Mouse (Mus musculus): ENCODE data around the gene Arsg. TPM values are rescaled to one million over a fixed set of nuclear protein-coding genes. Genes with fewer than 3 reads are reported as not detected.
"Not testable (repeated sequence)": the region's sequence is repeated elsewhere in the genome, so short reads cannot be mapped to it uniquely, and the experiment has no call there.

Gene Arsg
- total and polyA plus RNA-seq, 2 experiments from 2014 or later = 6.0 to 6.6 TPM

DNA sequence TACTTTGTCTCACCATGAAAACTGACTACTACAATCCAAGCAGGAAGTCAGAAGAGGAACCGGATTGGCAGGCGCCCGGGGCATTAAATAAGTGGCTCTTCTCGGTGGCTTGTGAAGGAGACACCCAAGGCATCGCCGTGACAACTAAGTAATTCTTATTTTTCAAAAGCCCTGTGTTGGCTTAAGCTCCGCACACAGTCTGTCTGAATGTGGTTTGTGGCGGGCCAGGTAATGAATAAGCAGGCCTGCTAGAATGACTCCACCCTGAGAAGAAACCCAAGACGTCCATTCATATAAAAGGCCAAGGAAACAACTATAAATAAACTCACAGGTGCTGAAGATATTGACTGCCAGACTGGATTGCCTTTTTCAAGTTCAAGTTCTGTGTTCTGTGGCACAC is 142.1 kb downstream of the Arsg start:
- no peak for TF ChIP-seq CTCF (IDR thresholded peaks at IDR 0.05)
- peaks cover under 1% of the 10 kb centered on the region; the same call in 1 of the 2 replicates for H3K4me1 ChIP-seq (ENCODE audit: insufficient read depth, low read length)
- H3K27ac ChIP-seq (ENCODE audit: low read depth, low read length) = no peak overlapping the region
- H3K9ac ChIP-seq (replicated peaks; ENCODE audit: low read length, poor library complexity, severe bottlenecking) = no peak overlapping the region
- no peak for ATAC-seq (ENCODE audit: low FRiP score)
- no peaks in the 10 kb centered on the region for H3K36me3 ChIP-seq (ENCODE audit: insufficient read depth, low read length)
- DNase-seq (ENCODE audit: low spot score) = no peak
- H3K4me2 ChIP-seq (ENCODE audit: low read depth, low read length, poor library complexity, severe bottlenecking) = no peak overlapping the region
- H3K4me3 ChIP-seq (ENCODE audit: low read depth, low read length) = no peak overlapping the region
- H3K27me3 ChIP-seq (ENCODE audit: insufficient read depth, low read length) = no peaks in the 10 kb centered on the region
- no peaks in the 10 kb centered on the region for H3K9me3 ChIP-seq (ENCODE audit: low read length)
- WGBS = 51% methylated on average over 9 of the region's 9 CpGs

DNA sequence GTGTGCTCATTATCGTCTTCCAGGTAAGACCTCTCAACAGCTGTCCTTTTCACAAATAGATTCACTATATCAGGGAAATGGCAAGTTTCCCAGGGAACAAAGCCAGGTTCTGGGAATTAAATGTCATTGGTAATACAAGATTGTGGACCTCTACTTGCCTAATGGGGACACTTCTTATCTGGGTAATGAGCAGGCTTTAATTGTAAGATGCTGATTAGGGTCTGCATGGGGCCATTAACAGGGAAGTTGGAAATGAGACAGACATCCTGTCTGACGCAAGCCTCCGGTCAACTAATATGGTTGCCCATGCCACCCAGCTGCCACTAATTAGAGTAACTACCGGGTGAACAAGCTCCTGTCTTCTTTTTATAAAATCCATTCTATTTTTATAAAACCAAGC is 143.2 kb downstream of the Arsg start:
- no peak for DNase-seq (ENCODE audit: low spot score)

DNA sequence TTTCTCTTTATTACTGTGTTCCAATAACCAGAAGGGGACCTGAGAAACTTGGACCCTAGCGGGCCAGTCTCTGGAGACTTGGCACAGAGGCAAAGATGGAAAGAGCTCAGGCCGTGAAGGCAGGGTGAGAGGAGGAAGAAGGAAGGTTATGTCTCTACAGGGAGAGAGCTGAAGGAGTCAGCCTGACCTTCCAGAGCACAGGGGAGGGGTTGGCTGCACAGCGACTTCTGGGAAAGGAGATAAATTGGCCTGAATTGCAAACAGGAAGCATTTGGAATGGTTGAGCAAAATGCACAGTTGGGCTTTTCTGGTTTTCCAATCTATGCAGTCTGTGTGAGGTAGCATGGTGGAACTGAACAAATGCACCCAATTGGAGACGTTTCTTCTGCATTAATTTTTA is 143.6 kb downstream of the Arsg start:
- WGBS = 72% methylated on average over 4 of the region's 4 CpGs
- Histone ChIP-seq H3K4me3 (ENCODE audit: low read depth, low read length) (no peak overlapping the region), H3K9ac (replicated peaks; ENCODE audit: low read length, poor library complexity, severe bottlenecking) (no peak overlapping the region), H3K36me3 (ENCODE audit: insufficient read depth, low read length) (no peaks in the 10 kb centered on the region), H3K27ac (ENCODE audit: low read depth, low read length) (no peak overlapping the region), H3K4me2 (ENCODE audit: low read depth, low read length, poor library complexity, severe bottlenecking) (no peak overlapping the region), H3K9me3 (ENCODE audit: low read length) (no peaks in the 10 kb centered on the region), H3K27me3 (ENCODE audit: insufficient read depth, low read length) (no peaks in the 10 kb centered on the region), H3K4me1 (ENCODE audit: insufficient read depth, low read length) (no peaks in the 10 kb centered on the region)
- no peak for DNase-seq (ENCODE audit: low spot score)
- no peak for ATAC-seq (ENCODE audit: low FRiP score)
- TF ChIP-seq CTCF (IDR thresholded peaks at IDR 0.05) = no peak

More for the DNA sequence above, 143.2 kb downstream of the Arsg start:
- Histone ChIP-seq H3K27me3 (ENCODE audit: insufficient read depth, low read length) (no peaks in the 10 kb centered on the region), H3K36me3 (ENCODE audit: insufficient read depth, low read length) (no peaks in the 10 kb centered on the region), H3K9ac (replicated peaks; ENCODE audit: low read length, poor library complexity, severe bottlenecking) (no peak overlapping the region), H3K4me1 (ENCODE audit: insufficient read depth, low read length) (no peaks in the 10 kb centered on the region), H3K27ac (ENCODE audit: low read depth, low read length) (no peak overlapping the region), H3K4me2 (ENCODE audit: low read depth, low read length, poor library complexity, severe bottlenecking) (no peak overlapping the region), H3K9me3 (ENCODE audit: low read length) (no peaks in the 10 kb centered on the region), H3K4me3 (ENCODE audit: low read depth, low read length) (no peak overlapping the region)
- ATAC-seq (ENCODE audit: low FRiP score) = no peak
- no peak for TF ChIP-seq CTCF (IDR thresholded peaks at IDR 0.05)
- 79% methylated on average over 4 of the region's 4 CpGs for WGBS

DNA sequence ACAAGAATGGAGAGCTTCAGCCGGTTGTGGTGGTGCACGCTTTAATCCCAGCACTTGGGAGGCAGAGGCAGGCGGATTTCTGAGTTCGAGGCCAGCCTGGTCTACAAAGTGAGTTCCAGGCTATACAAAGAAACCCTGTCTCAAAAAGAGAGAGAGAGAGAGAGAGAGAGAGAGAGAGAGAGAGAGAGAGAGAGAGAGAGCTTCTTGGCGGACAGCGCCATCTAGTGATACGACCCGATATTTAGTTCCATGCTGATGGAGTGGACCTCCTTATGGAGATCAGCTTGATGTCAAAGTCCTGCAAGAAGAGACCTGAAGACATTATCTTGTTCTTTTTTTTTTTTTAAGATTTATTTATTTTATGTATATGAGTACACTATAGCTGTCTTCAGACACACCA is 145.9 kb downstream of the Arsg start:
- TF ChIP-seq CTCF (IDR thresholded peaks at IDR 0.05) = peak; percentile 60
- H3K27me3 ChIP-seq (ENCODE audit: insufficient read depth, low read length); H3K4me3 ChIP-seq (ENCODE audit: low read depth, low read length); H3K4me2 ChIP-seq (ENCODE audit: low read depth, low read length, poor library complexity, severe bottlenecking); DNase-seq (ENCODE audit: low spot score); H3K36me3 ChIP-seq (ENCODE audit: insufficient read depth, low read length); H3K9me3 ChIP-seq (ENCODE audit: low read length); H3K9ac ChIP-seq (replicated peaks; ENCODE audit: low read length, poor library complexity, severe bottlenecking); H3K27ac ChIP-seq (ENCODE audit: low read depth, low read length); H3K4me1 ChIP-seq (ENCODE audit: insufficient read depth, low read length); ATAC-seq (ENCODE audit: low FRiP score): not testable (repeated sequence)
- WGBS = 36% methylated on average over 8 of the region's 8 CpGs

DNA sequence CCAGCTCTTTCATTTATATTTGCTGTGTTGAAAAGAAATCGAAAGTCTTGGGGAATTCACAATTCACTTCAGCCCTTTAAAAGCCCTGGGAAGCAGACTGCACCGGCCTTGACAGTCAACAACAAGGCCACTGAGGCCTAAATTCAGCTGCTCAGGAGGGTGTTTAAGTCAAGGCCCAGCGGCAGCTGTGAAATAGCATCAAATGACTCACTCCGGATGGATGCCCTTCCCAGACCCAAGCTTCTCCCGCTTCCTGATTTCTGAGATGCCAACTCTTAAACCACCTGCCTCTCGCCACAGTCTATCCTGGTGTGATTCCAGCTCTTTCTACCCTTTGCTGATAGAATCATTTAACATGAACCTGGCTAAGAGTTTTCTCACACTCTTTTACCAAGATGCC is 147.2 kb downstream of the Arsg start:
- TF ChIP-seq CTCF (IDR thresholded peaks at IDR 0.05) = no peak
- no peaks in the 10 kb centered on the region for H3K9me3 ChIP-seq (ENCODE audit: low read length)
- WGBS = 88% methylated on average over 6 of the region's 6 CpGs
- H3K4me1 ChIP-seq (ENCODE audit: insufficient read depth, low read length) = no peaks in the 10 kb centered on the region
- H3K27me3 ChIP-seq (ENCODE audit: insufficient read depth, low read length) = no peaks in the 10 kb centered on the region
- DNase-seq (ENCODE audit: low spot score) (no peak), ATAC-seq (ENCODE audit: low FRiP score) (no peak)
- no peak overlapping the region for H3K4me3 ChIP-seq (ENCODE audit: low read depth, low read length)
- H3K9ac ChIP-seq (replicated peaks; ENCODE audit: low read length, poor library complexity, severe bottlenecking) = no peak overlapping the region
- no peak overlapping the region for H3K27ac ChIP-seq (ENCODE audit: low read depth, low read length)
- no peak overlapping the region for H3K4me2 ChIP-seq (ENCODE audit: low read depth, low read length, poor library complexity, severe bottlenecking)
- no peaks in the 10 kb centered on the region for H3K36me3 ChIP-seq (ENCODE audit: insufficient read depth, low read length)

DNA sequence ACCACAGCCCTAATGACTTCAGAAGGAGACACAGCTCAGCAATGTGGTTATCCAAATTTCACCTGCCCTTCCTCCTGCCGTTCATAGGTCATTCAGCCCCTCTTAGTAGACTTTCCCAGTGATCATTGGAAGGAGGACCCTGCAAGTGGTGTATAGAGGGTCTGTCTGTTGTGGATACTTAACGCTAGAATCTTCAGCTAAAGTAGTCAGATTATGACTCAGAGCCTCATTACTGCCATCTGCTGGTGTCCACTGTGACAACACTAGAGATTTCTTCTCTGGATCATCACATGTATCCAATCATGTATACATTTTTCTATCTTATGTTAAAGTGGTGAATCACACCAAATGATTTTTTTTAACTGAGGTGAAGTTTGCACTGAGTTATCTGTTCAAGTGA is 148.0 kb downstream of the Arsg start:
- no peaks in the 10 kb centered on the region for H3K4me1 ChIP-seq (ENCODE audit: insufficient read depth, low read length)
- no peaks in the 10 kb centered on the region for H3K36me3 ChIP-seq (ENCODE audit: insufficient read depth, low read length)
- ATAC-seq (ENCODE audit: low FRiP score) (no peak), DNase-seq (ENCODE audit: low spot score) (peak; percentile 82)
- H3K27ac ChIP-seq (ENCODE audit: low read depth, low read length) = no peak overlapping the region
- H3K9me3 ChIP-seq (ENCODE audit: low read length) = no peaks in the 10 kb centered on the region
- 14% methylated on average over 2 of the region's 2 CpGs for WGBS
- H3K9ac ChIP-seq (replicated peaks; ENCODE audit: low read length, poor library complexity, severe bottlenecking) = no peak overlapping the region
- H3K4me2 ChIP-seq (ENCODE audit: low read depth, low read length, poor library complexity, severe bottlenecking) = no peak overlapping the region
- TF ChIP-seq CTCF (IDR thresholded peaks at IDR 0.05) = peak; percentile 89
- H3K27me3 ChIP-seq (ENCODE audit: insufficient read depth, low read length) = no peaks in the 10 kb centered on the region
- no peak overlapping the region for H3K4me3 ChIP-seq (ENCODE audit: low read depth, low read length)
